12 mouse cellular contexts compared by ENCODE assay signal in genomic region chr4:145125463-145126220, GRCm38 (mm10).
DNase-seq lines count a peak whose midpoint lies in the region; ATAC-seq and TF ChIP-seq lines count a peak whose summit lies in the region.
"Had no signal": no experiment of that assay in that cellular context is flagged by ENCODE, and none has a peak within 500 bp of the region (broad histone marks: within the 10 kb centered on the region; RNA-seq: fewer than 3 reads in every experiment).

No protein-coding gene starts in this region.

- H3K9ac ChIP-seq in forebrain, embryonic 15.5 days (replicated peaks) = no peak overlapping the region
- no peak overlapping the region for H3K9ac ChIP-seq in kidney, embryonic 16.5 days (replicated peaks; ENCODE audit: low read length)

- no peak overlapping the region for H3K27ac ChIP-seq in forebrain, embryonic 15.5 days (replicated peaks)
- no peak overlapping the region for H3K27ac ChIP-seq in forebrain, embryonic 10.5 days
- 0 out of 2 replicates have a peak overlapping the region, but pooled peaks have one; percentile 20 for H3K27ac ChIP-seq in kidney, embryonic 16.5 days (ENCODE audit: low read length)
- H3K27ac ChIP-seq in cortical plate, adult 2 months (ENCODE audit: insufficient read depth, low read length) = peak overlapping the region; percentile 32

- no peak for DNase-seq in forebrain, embryonic 10.5 days (ENCODE audit: extremely low spot score, low spot score)
- no peak for DNase-seq in kidney, postnatal 36 days
- peak; percentile 62 for DNase-seq in 3T3-L1 (ENCODE audit: low read depth, low spot score)
- no peak for DNase-seq in thymus, adult 18-20 months
- DNase-seq in thymus, postnatal 25 days = no peak
- DNase-seq: cerebellum, adult 11 months had no signal

- H3K4me1 ChIP-seq in forebrain, embryonic 15.5 days = no peaks in the 10 kb centered on the region
- H3K4me1 ChIP-seq in forebrain, embryonic 10.5 days = no peaks in the 10 kb centered on the region
- H3K4me1 ChIP-seq in kidney, embryonic 16.5 days (ENCODE audit: insufficient read depth, low read length) = no peaks in the 10 kb centered on the region
- peaks cover 14% of the 10 kb centered on the region for H3K4me1 ChIP-seq in cortical plate, adult 2 months (ENCODE audit: control insufficient read depth, insufficient read depth, low read length)

- no peaks in the 10 kb centered on the region for H3K27me3 ChIP-seq in forebrain, embryonic 15.5 days
- no peaks in the 10 kb centered on the region for H3K27me3 ChIP-seq in forebrain, embryonic 10.5 days (ENCODE audit: poor library complexity, severe bottlenecking)
- no peaks in the 10 kb centered on the region for H3K27me3 ChIP-seq in kidney, embryonic 16.5 days (ENCODE audit: insufficient read depth, low read length)

- no peak for TF ChIP-seq CTCF in cortical plate, adult 2 months (IDR thresholded peaks at IDR 0.05; ENCODE audit: extremely low read depth, insufficient read depth, low read length)

- H3K36me3 ChIP-seq in forebrain, embryonic 15.5 days = peaks cover 59% of the 10 kb centered on the region
- H3K36me3 ChIP-seq in forebrain, embryonic 10.5 days (replicated peaks) = peaks cover 69% of the 10 kb centered on the region
- peaks cover 35% of the 10 kb centered on the region for H3K36me3 ChIP-seq in kidney, embryonic 16.5 days (ENCODE audit: insufficient read depth, low read length)

- H3K4me2 ChIP-seq in forebrain, embryonic 15.5 days (replicated peaks) = no peak overlapping the region
- no peak overlapping the region for H3K4me2 ChIP-seq in kidney, embryonic 16.5 days (replicated peaks; ENCODE audit: low read depth, low read length)

- 0 out of 2 replicates have a peak, but pooled peaks have one; percentile 19 for ATAC-seq in forebrain, embryonic 15.5 days (replicated peaks)
- ATAC-seq in kidney, embryonic 16.5 days (ENCODE audit: low FRiP score, low TSS enrichment) = peak; percentile 57
- ATAC-seq: activated CD4-positive, CD25-positive, alpha-beta regulatory T cell, adult 4 months; intestine, embryonic 16.5 days had no signal

- no peak for TF ChIP-seq POLR2A in cortical plate, adult 2 months (IDR thresholded peaks at IDR 0.05; ENCODE audit: extremely low read depth, insufficient read depth, low read length)

- no peaks in the 10 kb centered on the region for H3K9me3 ChIP-seq in forebrain, embryonic 15.5 days
- no peaks in the 10 kb centered on the region for H3K9me3 ChIP-seq in forebrain, embryonic 10.5 days
- no peaks in the 10 kb centered on the region for H3K9me3 ChIP-seq in kidney, embryonic 16.5 days (ENCODE audit: low read length)

- H3K4me3 ChIP-seq in forebrain, embryonic 15.5 days = no peak overlapping the region
- no peak overlapping the region for H3K4me3 ChIP-seq in forebrain, embryonic 10.5 days
- no peak overlapping the region for H3K4me3 ChIP-seq in kidney, embryonic 16.5 days (ENCODE audit: low read length)
- no peak overlapping the region for H3K4me3 ChIP-seq in cortical plate, adult 2 months (ENCODE audit: insufficient read depth, low read length)
- H3K4me3 ChIP-seq: erythroblast, embryonic 14.5 days had no signal

- WGBS in forebrain, embryonic 15.5 days = 62% methylated on average over 4 of the region's 4 CpGs
- WGBS in forebrain, embryonic 10.5 days = 90% methylated on average over 4 of the region's 4 CpGs
- 58% methylated on average over 4 of the region's 4 CpGs for WGBS in kidney, embryonic 16.5 days

Comparison
In these comparisons a context has a peak if more than half of its experiments do, and no peak if none do; other contexts are left out.
1. H3K27ac ChIP-seq: peak in kidney, embryonic 16.5 days (single experiment) and cortical plate, adult 2 months (single experiment); none in forebrain, embryonic 15.5 days (single experiment) and forebrain, embryonic 10.5 days (single experiment).